Mouse (Mus musculus): ENCODE data around the gene Rilpl1. TPM values are rescaled to one million over a fixed set of nuclear protein-coding genes. Genes with fewer than 3 reads are reported as not detected.
A peak's percentile ranks its signal among the peaks of the same experiment; 100 is the strongest.
"Not testable (repeated sequence)": the region's sequence is repeated elsewhere in the genome, so short reads cannot be mapped to it uniquely, and the experiment has no call there.

Gene Rilpl1
- total RNA-seq, 1 experiment from 2014 or later, result 1.2 TPM

- ATAC-seq (ENCODE audit: extremely low read depth, insufficient number of reproducible peaks, low FRiP score, poor library complexity, severe bottlenecking), result no peak
Observed at GRCm38 (mm10) chr5:124464905-124465304, 66.3 kb downstream of the Rilpl1 start.

GRCm38 (mm10) chr5:124463462-124463861 lies 67.7 kb downstream of the Rilpl1 start:
- no peak for ATAC-seq (ENCODE audit: extremely low read depth, insufficient number of reproducible peaks, low FRiP score, poor library complexity, severe bottlenecking)

- ATAC-seq (ENCODE audit: extremely low read depth, insufficient number of reproducible peaks, low FRiP score, poor library complexity, severe bottlenecking), result no peak
Observed at GRCm38 (mm10) chr5:124462297-124463025, 68.7 kb downstream of the Rilpl1 start.

- not testable (repeated sequence) for ATAC-seq (ENCODE audit: extremely low read depth, insufficient number of reproducible peaks, low FRiP score, poor library complexity, severe bottlenecking)
Observed at GRCm38 (mm10) chr5:124460922-124461321, 70.3 kb downstream of the Rilpl1 start.

- no peak for ATAC-seq (ENCODE audit: extremely low read depth, insufficient number of reproducible peaks, low FRiP score, poor library complexity, severe bottlenecking)
Observed at GRCm38 (mm10) chr5:124456762-124457161, 74.4 kb downstream of the Rilpl1 start.

- no peak for ATAC-seq (ENCODE audit: extremely low read depth, insufficient number of reproducible peaks, low FRiP score, poor library complexity, severe bottlenecking)
Observed at GRCm38 (mm10) chr5:124454082-124454419, 77.1 kb downstream of the Rilpl1 start.

- no peak for ATAC-seq (ENCODE audit: extremely low read depth, insufficient number of reproducible peaks, low FRiP score, poor library complexity, severe bottlenecking)
Observed at GRCm38 (mm10) chr5:124453339-124454081, 77.7 kb downstream of the Rilpl1 start.

- ATAC-seq (ENCODE audit: extremely low read depth, insufficient number of reproducible peaks, low FRiP score, poor library complexity, severe bottlenecking), result no peak
Observed at GRCm38 (mm10) chr5:124452494-124453228, 78.5 kb downstream of the Rilpl1 start.

- ATAC-seq (ENCODE audit: extremely low read depth, insufficient number of reproducible peaks, low FRiP score, poor library complexity, severe bottlenecking), result no peak
Observed at GRCm38 (mm10) chr5:124450641-124451340, 80.4 kb downstream of the Rilpl1 start.

GRCm38 (mm10) chr5:124450051-124450450 lies 81.1 kb downstream of the Rilpl1 start:
- ATAC-seq (ENCODE audit: extremely low read depth, insufficient number of reproducible peaks, low FRiP score, poor library complexity, severe bottlenecking), result no peak

GRCm38 (mm10) chr5:124449494-124449893 lies 81.7 kb downstream of the Rilpl1 start:
- ATAC-seq (ENCODE audit: extremely low read depth, insufficient number of reproducible peaks, low FRiP score, poor library complexity, severe bottlenecking), result no peak

- peak; percentile 47; the same call in 1 of the 2 replicates for ATAC-seq (ENCODE audit: extremely low read depth, insufficient number of reproducible peaks, low FRiP score, poor library complexity, severe bottlenecking)
Observed at GRCm38 (mm10) chr5:124446301-124446881, 84.8 kb downstream of the Rilpl1 start.

GRCm38 (mm10) chr5:124445621-124446293 lies 85.4 kb downstream of the Rilpl1 start:
- ATAC-seq (ENCODE audit: extremely low read depth, insufficient number of reproducible peaks, low FRiP score, poor library complexity, severe bottlenecking), result no peak

- 0 out of 2 replicates have a peak, but pooled peaks have one; percentile 16 for ATAC-seq (ENCODE audit: extremely low read depth, insufficient number of reproducible peaks, low FRiP score, poor library complexity, severe bottlenecking)
Observed at GRCm38 (mm10) chr5:124444661-124445561, 86.3 kb downstream of the Rilpl1 start.

GRCm38 (mm10) chr5:124444208-124444607 lies 87.0 kb downstream of the Rilpl1 start:
- ATAC-seq (ENCODE audit: extremely low read depth, insufficient number of reproducible peaks, low FRiP score, poor library complexity, severe bottlenecking), result no peak

All from neutrophil, adult 5-6 weeks (primary cell).